Mouse (Mus musculus) liver, embryonic 15.5 days (tissue): ENCODE measurements around the gene Thap3. TPM values are rescaled to one million over a fixed set of nuclear protein-coding genes. Genes with fewer than 3 reads are reported as not detected.
A peak's percentile ranks its signal among the peaks of the same experiment; 100 is the strongest.

Experiments
- ATAC-seq: fragments of 200-750 bp; cut with Nextera tagmentation; 2 replicates; pipeline ENCODE4 v1.8.0; 2017; ENCODE audit warnings: moderate number of reproducible peaks, mild to moderate bottlenecking, moderate library complexity; ENCODE audit not compliant: insufficient read depth
- H3K27ac ChIP-seq: fragments of 300-500 bp; sonication (generic); replicated peaks from 2 replicates; pipeline ENCODE4 v1.5.1; 2015; ENCODE audit warnings: mild to moderate bottlenecking, inconsistent platforms
- H3K27me3 ChIP-seq: fragments of 300-500 bp; sonication (generic); 2 replicates; pipeline ENCODE4 v1.6.1; 2015; ENCODE audit warnings: mild to moderate bottlenecking, inconsistent platforms
- H3K36me3 ChIP-seq: fragments of 300-500 bp; sonication (generic); replicated peaks from 2 replicates; pipeline ENCODE4 v1.6.1; 2015; ENCODE audit warnings: moderate library complexity, mild to moderate bottlenecking, inconsistent platforms
- H3K4me1 ChIP-seq: fragments of 300-500 bp; sonication (generic); replicated peaks from 2 replicates; pipeline ENCODE4 v1.6.1; 2015; ENCODE audit warnings: inconsistent platforms
- H3K4me2 ChIP-seq: fragments of 300-500 bp; sonication (generic); 2 replicates; pipeline ENCODE4 v1.6.1; 2015; ENCODE audit warnings: moderate library complexity, mild to moderate bottlenecking, inconsistent platforms
- H3K4me3 ChIP-seq: fragments of 300-500 bp; sonication (generic); replicated peaks from 2 replicates; pipeline ENCODE4 v1.5.1; 2015; ENCODE audit warnings: mild to moderate bottlenecking, inconsistent platforms
- H3K9ac ChIP-seq: fragments of 300-500 bp; sonication (generic); 2 replicates; pipeline ENCODE4 v1.6.1; 2015; ENCODE audit warnings: moderate library complexity, mild to moderate bottlenecking, inconsistent platforms
- H3K9me3 ChIP-seq: fragments of 300-500 bp; sonication (generic); replicated peaks from 2 replicates; pipeline ENCODE4 v1.6.1; 2016; ENCODE audit warnings: inconsistent platforms
- WGBS: fragments of 180-500 bp; shearing (Covaris S2); methylation state at CpG from one replicate; pipeline ENCODE4 v1.1.7; 2015; ENCODE audit warnings: mixed read lengths; ENCODE audit not compliant: insufficient replicate concordance; 5-methylcytosine and 5-hydroxymethylcytosine counted together
- polyA plus RNA-seq: library from polyadenylated mRNA; unstranded; fragments of >200 nt; fragmentation: Nextera tagmentation; extraction: Ambion mirVana; gene quantifications from 2 replicates; pipeline ENCODE4 v1.2.1, GENCODE M21; 2015

Thap3 gene
- polyA plus RNA-seq, 1 experiment from 2014 or later = 6.4 TPM

- Histone ChIP-seq H3K36me3 (peaks cover 14% of the 10 kb centered on the region), H3K27ac (peak within 1 kb of the TSS; percentile 96), H3K9me3 (no peaks in the 10 kb centered on the region), H3K4me2 (peak within 1 kb of the TSS; percentile 100), H3K4me3 (peak within 1 kb of the TSS; percentile 93), H3K27me3 (peaks cover 35% of the 10 kb centered on the region), H3K9ac (peak within 1 kb of the TSS; percentile 94), H3K4me1 (peaks cover 42% of the 10 kb centered on the region)
- ATAC-seq = peak; percentile 95
- under 1% methylated on average over 93 of the region's 94 CpGs for WGBS
Observed at GRCm38 (mm10) chr4:151996173-151996950, 7.6 kb upstream of the Thap3 start, which contains the start of gene Phf13. TSS of gene Phf13 (minus strand) at chr4:151996258.

GRCm38 (mm10) chr4:151995371-151996172 is 6.8 kb upstream of the Thap3 start:
- WGBS = under 1% methylated on average over 82 of the region's 111 CpGs
- Histone ChIP-seq H3K4me3 (peak overlapping the region; percentile 93), H3K36me3 (peaks cover 22% of the 10 kb centered on the region), H3K4me1 (peaks cover 42% of the 10 kb centered on the region), H3K4me2 (peak overlapping the region; percentile 100), H3K27me3 (peaks cover 35% of the 10 kb centered on the region), H3K9ac (peak overlapping the region; percentile 93), H3K9me3 (no peaks in the 10 kb centered on the region), H3K27ac (peak overlapping the region; percentile 81)
- peak; percentile 1; the same call in 1 of the 2 replicates for ATAC-seq

GRCm38 (mm10) chr4:151994228-151995171 is 5.7 kb upstream of the Thap3 start:
- Histone ChIP-seq H3K4me3 (peak overlapping the region; percentile 93), H3K27ac (peak overlapping the region; percentile 45; the same call in 1 of the 2 replicates), H3K27me3 (peaks cover 35% of the 10 kb centered on the region), H3K36me3 (peaks cover 29% of the 10 kb centered on the region), H3K9me3 (no peaks in the 10 kb centered on the region), H3K4me2 (peak overlapping the region; percentile 100), H3K9ac (peak overlapping the region; percentile 93), H3K4me1 (peaks cover 42% of the 10 kb centered on the region)
- WGBS = 2% methylated on average over 60 of the region's 61 CpGs
- no peak for ATAC-seq

- WGBS = 74% methylated on average over 6 of the region's 6 CpGs
- peaks cover 53% of the 10 kb centered on the region for H3K4me1 ChIP-seq
- no peak overlapping the region for H3K27ac ChIP-seq
- no peak for ATAC-seq
- H3K9ac ChIP-seq = no peak overlapping the region
- no peak overlapping the region for H3K4me2 ChIP-seq
- peaks cover 35% of the 10 kb centered on the region for H3K27me3 ChIP-seq
- H3K9me3 ChIP-seq = no peaks in the 10 kb centered on the region
- no peak overlapping the region for H3K4me3 ChIP-seq
- peaks cover 29% of the 10 kb centered on the region for H3K36me3 ChIP-seq
Observed at GRCm38 (mm10) chr4:151993035-151993434, 4.2 kb upstream of the Thap3 start.

GRCm38 (mm10) chr4:151992091-151992490 is 3.3 kb upstream of the Thap3 start:
- Histone ChIP-seq H3K4me3 (no peak overlapping the region), H3K9ac (no peak overlapping the region), H3K4me1 (peaks cover 53% of the 10 kb centered on the region), H3K27me3 (peaks cover 35% of the 10 kb centered on the region), H3K4me2 (no peak overlapping the region), H3K9me3 (no peaks in the 10 kb centered on the region), H3K27ac (no peak overlapping the region), H3K36me3 (peaks cover 29% of the 10 kb centered on the region)
- ATAC-seq = no peak
- WGBS = 82% methylated on average over 9 of the region's 9 CpGs

GRCm38 (mm10) chr4:151989110-151989488 is 302 bp upstream of the Thap3 start:
- peak overlapping the region; percentile 90 for H3K4me3 ChIP-seq
- ATAC-seq = 0 out of 2 replicates have a peak, but pooled peaks have one; percentile 2

GRCm38 (mm10) chr4:151988014-151988341 is 819 bp downstream of the Thap3 start:
- Histone ChIP-seq H3K9ac (peak overlapping the region; percentile 86), H3K4me1 (peaks cover 45% of the 10 kb centered on the region), H3K4me3 (peak overlapping the region; percentile 90), H3K9me3 (no peaks in the 10 kb centered on the region), H3K27me3 (peaks cover 14% of the 10 kb centered on the region), H3K4me2 (peak overlapping the region; percentile 96), H3K27ac (peak overlapping the region; percentile 72; the same call in 1 of the 2 replicates), H3K36me3 (peaks cover 29% of the 10 kb centered on the region)
- 20% methylated on average over 10 of the region's 10 CpGs for WGBS
- ATAC-seq = no peak

More at GRCm38 (mm10) chr4:151989110-151989488, 302 bp upstream of the Thap3 start:
- Histone ChIP-seq H3K27me3 (peaks cover 25% of the 10 kb centered on the region), H3K9ac (peak overlapping the region; percentile 86), H3K27ac (peak overlapping the region; percentile 72; the same call in 1 of the 2 replicates), H3K4me1 (peaks cover 45% of the 10 kb centered on the region), H3K4me2 (peak overlapping the region; percentile 96), H3K9me3 (no peaks in the 10 kb centered on the region), H3K36me3 (peaks cover 29% of the 10 kb centered on the region)
- WGBS = 46% methylated on average over 6 of the region's 6 CpGs

- H3K4me1 ChIP-seq = peaks cover 52% of the 10 kb centered on the region
- WGBS = 71% methylated on average over 8 of the region's 8 CpGs
- peaks cover 4% of the 10 kb centered on the region; the same call in 1 of the 2 replicates for H3K27me3 ChIP-seq
- H3K27ac ChIP-seq = no peak overlapping the region
- H3K36me3 ChIP-seq = peaks cover 23% of the 10 kb centered on the region
- ATAC-seq = no peak
- no peaks in the 10 kb centered on the region for H3K9me3 ChIP-seq
- no peak overlapping the region for H3K9ac ChIP-seq
- H3K4me3 ChIP-seq = no peak overlapping the region
- H3K4me2 ChIP-seq = no peak overlapping the region
Observed at GRCm38 (mm10) chr4:151986650-151987049, 2.1 kb downstream of the Thap3 start.

GRCm38 (mm10) chr4:151985886-151986285 is 2.9 kb downstream of the Thap3 start:
- Histone ChIP-seq H3K9me3 (no peaks in the 10 kb centered on the region), H3K4me2 (no peak overlapping the region), H3K27ac (no peak overlapping the region), H3K4me3 (no peak overlapping the region), H3K27me3 (peaks cover 4% of the 10 kb centered on the region; the same call in 1 of the 2 replicates), H3K9ac (no peak overlapping the region), H3K4me1 (peaks cover 54% of the 10 kb centered on the region), H3K36me3 (peaks cover 20% of the 10 kb centered on the region)
- 53% methylated on average over 10 of the region's 10 CpGs for WGBS
- ATAC-seq = no peak

GRCm38 (mm10) chr4:151983560-151983959 is 5.2 kb downstream of the Thap3 start:
- H3K27me3 ChIP-seq = peaks cover 4% of the 10 kb centered on the region; the same call in 1 of the 2 replicates
- H3K4me3 ChIP-seq = no peak overlapping the region
- no peak overlapping the region for H3K27ac ChIP-seq
- H3K4me2 ChIP-seq = no peak overlapping the region
- H3K9ac ChIP-seq = no peak overlapping the region
- WGBS = 53% methylated on average over 9 of the region's 9 CpGs
- no peak for ATAC-seq
- peaks cover 32% of the 10 kb centered on the region for H3K36me3 ChIP-seq
- no peaks in the 10 kb centered on the region for H3K9me3 ChIP-seq
- H3K4me1 ChIP-seq = peaks cover 42% of the 10 kb centered on the region
